In the genomic region with DNA sequence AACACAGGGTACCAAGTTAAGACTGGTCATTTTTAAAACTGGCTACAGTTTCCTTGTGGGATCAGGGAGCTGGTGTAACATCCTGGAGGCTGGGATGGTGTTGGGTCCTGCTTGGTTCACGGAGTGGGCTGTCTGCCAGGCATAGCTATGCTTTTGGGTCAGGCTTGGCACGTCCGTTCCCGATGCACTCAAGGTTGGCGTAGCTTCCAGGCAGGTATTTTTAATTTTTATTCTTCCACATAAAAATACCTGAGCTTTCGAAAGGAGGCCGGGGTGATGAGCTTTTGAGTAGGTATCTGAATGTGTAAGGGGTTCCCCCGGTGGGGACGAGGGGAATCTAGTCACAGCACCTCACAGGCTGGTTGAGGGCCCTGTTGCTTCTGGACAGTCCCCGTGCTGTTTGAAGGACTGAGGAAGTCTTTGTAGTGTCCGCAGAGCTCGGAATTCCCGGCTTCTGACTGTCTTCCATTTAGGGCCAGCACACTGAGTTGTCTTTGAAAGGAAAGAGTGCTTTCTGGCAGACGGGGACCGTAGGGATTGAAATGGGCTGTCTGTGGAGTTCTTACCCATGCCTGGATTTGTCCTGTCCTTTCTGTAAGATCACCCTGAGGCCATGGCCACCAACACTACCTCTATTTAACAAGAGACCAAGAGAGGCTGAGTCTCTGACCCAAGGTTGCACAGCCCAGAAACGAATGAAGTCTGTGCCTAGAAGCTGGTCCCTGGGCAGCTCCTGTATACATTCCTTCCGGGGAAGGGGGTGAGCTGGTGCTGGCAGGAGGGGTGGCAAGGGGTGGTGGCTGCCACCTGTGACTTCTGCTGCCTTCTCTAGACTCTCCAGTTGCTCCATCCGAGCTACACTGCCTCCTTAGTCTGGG, we compare ENCODE assay signal across 1 mouse cellular context.
TF ChIP-seq lines count a peak whose summit lies in the region.

No protein-coding gene starts in this region.

TF ChIP-seq in CH12.LX, 34 proteins besides CTCF, POLR2A, EP300 and RAD21 (continued from another document):
- TF ChIP-seq MEF2A (IDR thresholded peaks at IDR 0.05; ENCODE audit: borderline replicate concordance, low read depth, low read length) (no peak), MAFK (IDR thresholded peaks at IDR 0.05; ENCODE audit: insufficient replicate concordance, low read length) (no peak), PAX5 (IDR thresholded peaks at IDR 0.05; ENCODE audit: low read length) (no peak), IRF4 (IDR thresholded peaks at IDR 0.05; ENCODE audit: low read depth, low read length) (no peak), UBTF (IDR thresholded peaks at IDR 0.05; ENCODE audit: low read depth, low read length) (no peak), HCFC1 (IDR thresholded peaks at IDR 0.05; ENCODE audit: low read depth, low read length) (no peak), RCOR1 (conservative IDR thresholded peaks at IDR 0.05; ENCODE audit: low read depth, low read length) (no peak), SIN3A (IDR thresholded peaks at IDR 0.05; ENCODE audit: low read length) (no peak), ZMIZ1 (IDR thresholded peaks at IDR 0.05; ENCODE audit: low read depth, low read length) (no peak), ZNF384 (IDR thresholded peaks at IDR 0.05; ENCODE audit: low read depth, low read length) (no peak)
TF ChIP-seq in CH12.LX: peak in this region for 0.
